Mouse (Mus musculus): ENCODE measurements around the gene Rag2.

- TF ChIP-seq CTCF (IDR thresholded peaks at IDR 0.05; ENCODE audit: insufficient read depth, low read length): no peak
- no peak for TF ChIP-seq POLR2A (IDR thresholded peaks at IDR 0.05; ENCODE audit: borderline replicate concordance, extremely low read depth, low read depth, low read length)
Observed at GRCm38 (mm10) chr2:101627227-101627626, 2.7 kb downstream of the Rag2 start.

Data from lung, adult 2 months (tissue).